Mouse (Mus musculus) layer of hippocampus, postnatal 14 days (tissue): ENCODE measurements around the gene Nek11. TPM values are rescaled to one million over a fixed set of nuclear protein-coding genes. Genes with fewer than 3 reads are reported as not detected.

Experiments used
- DNase-seq, 2 experiments: peaks; one replicate each; pipeline ENCODE4 v3.0.0; 2021 to 2022; ENCODE audit warnings: low spot score in 2 of 2, mixed read lengths in 1 of 2
- long read RNA-seq, 2 experiments: library from polyadenylated mRNA; stranded (forward); transcript quantifications; one replicate each; pipeline ENCODE4 v2.0.0; 2021
- total RNA-seq, 2 experiments: library from RNA; stranded (reverse); gene quantifications; 2 replicates each; pipeline ENCODE4 v1.2.3; 2021

Nek11 gene
- total RNA-seq, result 1 to 10 TPM; 1.0 to 1.6 TPM
- long read RNA-seq, experiment 1, result 0 reads
- long read RNA-seq, experiment 2, partial matches to known transcripts, result 0 of 4 reads
- long read RNA-seq, experiment 2, other reads (novel, unspliced or antisense), result 4 of 4 reads

- DNase-seq, result peak; percentile 85 to 92
These were observed at the start of gene Nek11, which contains the start of gene Aste1 for GRCm38 (mm10) chr9:105395218-105395627. Gene Nek11 (minus strand): TSS chr9:105395524. Gene Aste1 (plus strand): TSS chr9:105395392.

DNA sequence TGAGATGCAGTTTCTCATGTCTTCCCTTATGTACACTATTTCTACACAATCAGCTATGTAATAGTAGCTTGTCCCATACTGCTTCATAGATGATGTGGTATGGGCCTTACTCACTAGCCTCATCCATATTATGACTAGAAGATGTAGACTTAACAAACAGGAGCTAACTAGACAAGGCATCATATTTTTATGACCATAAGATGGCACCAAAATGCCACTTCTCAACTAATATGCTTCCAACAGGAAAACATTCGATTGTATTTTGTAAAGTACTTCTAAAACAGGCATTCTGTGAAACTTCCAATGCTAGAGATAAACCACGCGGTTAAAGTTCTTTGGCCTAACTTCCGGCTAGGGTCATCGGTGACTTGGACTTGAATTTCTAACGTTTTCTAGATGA is 13.2 kb upstream of the Nek11 start:
- no peak for DNase-seq

DNA sequence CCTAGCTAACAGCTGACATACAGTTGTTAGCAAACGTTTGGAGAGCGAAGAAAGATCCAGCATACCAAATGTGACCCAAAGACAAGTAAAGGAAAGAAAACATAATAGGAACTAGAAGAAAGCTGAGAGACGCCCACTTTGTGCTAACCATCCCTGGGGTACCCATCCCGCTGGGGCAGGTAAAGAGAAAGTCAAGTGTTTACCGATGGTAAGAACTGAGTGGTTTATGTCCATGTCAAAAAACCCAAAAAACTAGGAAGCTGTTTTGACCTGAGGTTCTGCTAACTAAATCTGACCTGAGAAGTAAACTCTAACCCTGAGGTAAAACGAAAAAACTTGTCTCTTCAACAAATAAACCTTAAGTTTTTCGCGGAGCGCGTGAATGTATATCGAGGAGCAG is 604 bp downstream of the Nek11 start:
- no peak for DNase-seq

GRCm38 (mm10) chr9:105390616-105391015 is 4.7 kb downstream of the Nek11 start:
- no peak for DNase-seq

DNA sequence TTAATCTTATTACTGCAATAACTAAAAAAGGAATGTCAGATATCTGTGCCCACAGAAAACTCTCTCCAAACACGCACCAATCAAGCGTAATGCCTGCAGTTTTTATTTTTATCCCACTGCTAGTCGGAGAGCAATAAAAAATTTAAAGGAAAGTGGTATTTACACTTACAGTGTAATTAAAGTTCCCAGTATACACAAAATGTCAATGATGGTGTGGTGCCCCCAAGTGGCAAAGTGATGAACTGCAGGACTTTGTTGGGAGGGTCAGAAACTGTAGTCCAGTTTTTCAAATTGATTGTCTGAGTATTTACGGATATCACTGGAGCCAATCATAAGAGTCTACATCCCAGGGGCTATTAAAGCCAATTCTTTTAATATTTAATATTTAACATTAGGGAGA is 6.0 kb downstream of the Nek11 start:
- DNase-seq, result peak; percentile 73 to 78

- no peak for DNase-seq
These were observed 7.9 kb downstream of the Nek11 start for GRCm38 (mm10) chr9:105387403-105387802.

- DNase-seq, result no peak
These were observed 15.7 kb downstream of the Nek11 start for GRCm38 (mm10) chr9:105379533-105380145.

- DNase-seq, result no peak
These were observed 17.7 kb downstream of the Nek11 start for GRCm38 (mm10) chr9:105377622-105378021.

DNA sequence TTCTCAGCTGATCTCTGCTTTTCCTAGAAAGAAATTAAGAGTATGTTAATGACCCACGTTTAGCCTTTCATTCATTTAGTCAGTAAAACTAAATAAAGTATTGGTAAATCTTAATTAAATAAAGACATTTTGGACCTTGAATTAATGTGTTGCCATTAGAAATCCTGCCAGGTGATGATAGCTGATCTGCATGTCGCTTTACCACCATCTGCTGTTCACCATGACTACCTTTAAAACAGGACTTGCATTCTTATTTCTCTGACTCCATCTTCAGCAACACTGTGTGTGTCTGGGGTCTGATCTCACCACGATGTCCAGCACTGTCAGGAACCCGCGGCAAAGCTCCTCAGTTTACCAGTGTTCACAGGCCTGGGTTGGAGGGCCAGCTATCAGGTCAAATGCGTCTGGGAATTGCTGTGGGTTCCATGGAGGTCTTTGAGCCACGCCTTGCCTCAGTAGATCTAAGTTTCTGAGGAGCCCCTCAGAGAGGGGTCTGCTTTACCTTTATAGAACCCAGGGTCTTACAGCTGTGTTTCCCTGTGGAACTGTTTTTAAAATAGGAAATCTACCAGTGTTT is 18.3 kb downstream of the Nek11 start:
- DNase-seq, result no peak

- no peak for DNase-seq
These were observed 18.9 kb downstream of the Nek11 start for GRCm38 (mm10) chr9:105376411-105376810.

GRCm38 (mm10) chr9:105374361-105374760 is 21.0 kb downstream of the Nek11 start:
- no peak for DNase-seq

DNA sequence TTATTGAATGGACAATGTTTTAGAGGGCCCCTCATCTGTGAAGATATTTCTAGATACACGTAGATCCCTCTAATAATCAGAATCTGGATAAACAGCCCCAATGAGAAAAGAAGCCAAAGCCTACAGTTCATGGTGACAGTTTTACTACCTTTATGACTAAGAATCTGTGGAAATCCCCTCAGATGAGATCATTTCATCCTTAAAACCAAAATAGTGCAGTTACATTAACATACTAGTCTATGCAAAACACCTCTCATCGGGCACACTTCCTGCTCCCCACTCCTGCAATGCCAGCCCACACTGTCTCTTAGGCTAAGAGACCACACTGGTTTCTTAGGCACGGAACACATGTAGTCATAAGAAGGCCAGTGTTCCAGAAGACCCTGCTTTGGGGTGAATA is 26.7 kb downstream of the Nek11 start:
- DNase-seq, result no peak

- no peak for DNase-seq
These were observed 29.1 kb downstream of the Nek11 start for GRCm38 (mm10) chr9:105366199-105366598.

DNA sequence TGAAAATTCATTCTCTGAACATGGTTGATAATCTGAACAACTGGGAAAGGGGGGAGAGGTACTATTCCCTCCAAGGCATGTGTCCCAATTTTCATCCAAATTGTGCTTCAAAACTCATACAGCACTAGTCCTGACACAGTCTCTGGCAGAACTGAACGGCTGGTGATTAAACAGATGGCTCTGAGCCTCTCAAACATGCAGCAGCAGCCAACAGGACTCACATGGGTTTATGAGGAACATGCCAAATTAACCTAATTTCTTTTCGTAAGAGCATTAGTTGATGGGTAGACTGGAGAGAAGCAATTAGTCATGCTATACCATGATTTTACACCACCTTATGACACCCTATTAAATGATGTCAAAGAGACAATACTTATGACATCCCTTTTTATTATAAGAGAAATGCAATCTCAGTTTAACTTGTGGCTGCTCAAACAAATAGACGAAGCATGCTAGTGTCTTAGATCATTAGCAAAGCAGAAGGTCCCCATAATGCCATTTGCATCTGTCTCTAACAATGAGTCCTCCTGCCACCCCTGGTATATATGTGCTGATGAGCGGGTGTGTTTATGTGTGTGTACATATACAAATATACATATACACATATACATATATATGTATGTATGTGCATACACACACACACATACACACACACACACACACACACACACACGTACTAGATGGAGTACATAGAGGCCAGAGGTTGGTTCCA is 31.6 kb downstream of the Nek11 start:
- DNase-seq, result peak in 1 of 2 experiments; percentile 86

DNA sequence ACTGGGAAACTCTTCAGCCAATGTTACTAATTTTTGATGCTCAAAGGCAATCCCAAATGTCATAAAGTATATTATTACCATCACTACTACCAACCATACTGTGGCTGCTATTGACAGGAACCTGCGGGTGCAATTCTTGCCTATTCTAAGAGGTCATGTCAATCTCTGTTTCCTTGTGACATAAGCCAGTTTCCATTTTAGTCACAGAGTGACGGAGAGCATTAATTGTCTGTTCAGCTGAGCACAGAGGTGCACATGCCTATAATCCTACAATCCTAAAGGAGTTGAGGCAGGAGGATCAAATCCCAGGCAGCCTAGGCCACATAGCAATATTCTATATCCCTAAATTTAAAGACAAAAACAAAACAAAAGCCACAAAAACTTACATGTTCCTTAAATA is 33.1 kb downstream of the Nek11 start:
- no peak for DNase-seq

DNA sequence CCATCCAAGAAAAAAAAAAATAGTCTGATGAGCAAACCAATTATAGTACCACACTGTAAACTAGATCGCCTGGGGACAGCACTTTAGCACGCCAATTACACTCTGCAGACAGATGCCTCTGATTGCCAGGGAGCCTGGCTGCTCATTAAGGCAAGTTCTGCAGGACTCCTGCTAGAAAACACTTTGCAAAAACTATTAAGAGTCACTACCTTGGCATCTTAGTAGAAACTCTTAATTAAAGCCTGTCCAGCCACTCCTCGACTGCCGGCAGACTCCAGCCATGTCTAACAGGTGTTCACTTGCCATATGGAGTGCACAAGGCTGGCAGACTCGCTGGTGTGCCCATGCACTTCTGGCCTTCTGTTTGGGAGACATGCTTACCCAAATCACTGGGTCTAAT is 46.3 kb downstream of the Nek11 start:
- peak; percentile 36 to 66 for DNase-seq

- peak in 1 of 2 experiments; percentile 41 for DNase-seq
These were observed 46.9 kb downstream of the Nek11 start for GRCm38 (mm10) chr9:105348242-105349031.

DNA sequence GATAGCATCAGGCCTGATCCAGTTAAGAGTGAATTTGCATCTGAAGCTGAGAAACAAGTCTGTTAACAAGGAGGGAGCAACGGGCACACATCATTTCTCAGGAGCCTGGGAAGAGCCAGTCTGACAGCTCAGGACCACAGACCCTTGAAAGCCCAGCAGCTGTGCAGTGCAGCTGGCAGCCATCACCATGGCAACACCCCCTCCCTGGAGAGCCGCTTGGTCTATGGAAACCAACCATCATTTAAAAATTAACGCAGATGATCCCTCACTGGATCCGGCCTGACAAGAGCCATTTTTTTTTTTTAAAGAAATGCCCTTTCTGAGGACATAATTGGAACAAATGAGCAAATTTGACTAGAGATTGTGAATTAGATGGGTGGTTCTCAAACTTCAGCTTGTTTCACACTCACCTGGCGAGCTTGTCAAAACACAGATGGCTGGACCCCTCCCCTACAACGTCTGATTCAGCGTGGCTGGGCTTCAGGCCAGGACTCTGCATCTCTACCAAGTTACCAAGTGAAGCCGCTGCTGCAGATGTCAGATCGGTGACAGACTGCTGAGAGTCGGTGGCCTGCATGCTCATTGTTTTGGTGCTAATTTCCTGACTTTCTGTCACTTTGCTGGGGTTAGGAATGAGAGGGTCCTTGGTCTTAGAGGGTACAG is 52.2 kb downstream of the Nek11 start:
- DNase-seq, result no peak

- DNase-seq, result no peak
These were observed 52.8 kb downstream of the Nek11 start for GRCm38 (mm10) chr9:105342565-105342964.

DNA sequence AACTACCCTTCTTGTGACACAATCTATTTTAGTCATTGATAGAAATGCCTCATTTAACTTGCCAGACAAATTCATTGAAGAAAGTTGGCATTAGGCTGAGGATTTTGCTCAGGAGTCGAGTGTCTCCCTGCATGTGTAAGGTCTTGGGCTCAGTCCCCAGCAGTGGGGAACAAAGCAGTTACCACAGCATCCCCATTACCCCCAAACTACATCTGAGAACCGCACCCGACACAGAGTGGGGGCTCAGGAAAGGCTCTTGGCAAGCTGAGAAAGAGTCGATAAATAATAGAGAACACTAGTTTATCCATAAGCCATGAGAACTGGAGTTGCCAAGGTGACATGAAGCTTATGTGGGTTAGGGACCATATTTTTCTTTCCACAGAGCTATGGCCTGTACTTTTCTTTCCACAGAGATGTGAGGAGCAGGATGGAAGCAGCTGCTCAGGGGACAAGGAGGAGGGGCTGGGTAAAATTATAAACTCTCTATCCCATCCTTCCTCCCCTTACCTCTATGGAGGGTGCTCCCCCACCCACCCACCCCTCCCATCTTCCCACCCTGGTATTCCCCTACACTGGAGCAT is 62.8 kb downstream of the Nek11 start:
- DNase-seq, result no peak

- DNase-seq, result no peak
These were observed 73.5 kb downstream of the Nek11 start for GRCm38 (mm10) chr9:105321856-105322255.
